Mouse (Mus musculus) v-Abl transformed pro-B cells (cell line): ENCODE results near the gene Akap2.

ENCODE experiments used
- in situ Hi-C, 2 experiments: fragments of 400-800 bp; cut with MboI; formaldehyde crosslinking; loops; one replicate each; pipeline ENCODE4 v1.15.1; 2025; ENCODE audit not compliant: unreplicated experiment in 2 of 2

Akap2 gene

GRCm38 (mm10) chr4:57847676-57848075, 130.2 kb downstream of the Akap2 start:
- in situ Hi-C loops = no loop called here

- in situ Hi-C loops = no loop called here
These were observed 132.0 kb downstream of the Akap2 start for GRCm38 (mm10) chr4:57849465-57849864.

- in situ Hi-C loops = no loop called here
These were observed 134.3 kb downstream of the Akap2 start for GRCm38 (mm10) chr4:57851731-57852130.

- in situ Hi-C loops = no loop called here
These were observed 135.1 kb downstream of the Akap2 start for GRCm38 (mm10) chr4:57852461-57853040.

- in situ Hi-C loops = no loop called here
These were observed 136.7 kb downstream of the Akap2 start for GRCm38 (mm10) chr4:57854181-57854580.

GRCm38 (mm10) chr4:57855281-57855941, 138.0 kb downstream of the Akap2 start:
- in situ Hi-C loops = no loop called here

- in situ Hi-C loops = no loop called here
These were observed 139.2 kb downstream of the Akap2 start for GRCm38 (mm10) chr4:57856673-57857072.

GRCm38 (mm10) chr4:57860204-57860611, 142.8 kb downstream of the Akap2 start:
- in situ Hi-C loops = loop anchor here (5.0 to 10.0 kb wide), 2 partner anchors 38 to 45 kb away; no protein-coding TSS in a partner anchor

- in situ Hi-C loops = loop anchor here (5.0 to 10.0 kb wide), 2 partner anchors 39 to 46 kb away; no protein-coding TSS in a partner anchor
These were observed 143.7 kb downstream of the Akap2 start for GRCm38 (mm10) chr4:57861166-57861565.

GRCm38 (mm10) chr4:57861856-57862255, 144.4 kb downstream of the Akap2 start:
- in situ Hi-C loops = loop anchor here (5.0 to 10.0 kb wide), 2 partner anchors 40 to 47 kb away; no protein-coding TSS in a partner anchor

GRCm38 (mm10) chr4:57862269-57862986, 145.0 kb downstream of the Akap2 start:
- in situ Hi-C loops = loop anchor here (5.0 to 10.0 kb wide), 2 partner anchors 40 to 48 kb away; no protein-coding TSS in a partner anchor

- in situ Hi-C loops = loop anchor here in 1 of 2 experiments (10.0 kb wide), 1 partner anchor 51 kb away; no protein-coding TSS in a partner anchor
These were observed 148.6 kb downstream of the Akap2 start for GRCm38 (mm10) chr4:57866088-57866487.

- in situ Hi-C loops = loop anchor here in 1 of 2 experiments (10.0 kb wide), 1 partner anchor 52 kb away; no protein-coding TSS in a partner anchor
These were observed 149.5 kb downstream of the Akap2 start for GRCm38 (mm10) chr4:57866990-57867389.

GRCm38 (mm10) chr4:57867454-57867853, 150.0 kb downstream of the Akap2 start:
- in situ Hi-C loops = loop anchor here in 1 of 2 experiments (10.0 kb wide), 1 partner anchor 53 kb away; no protein-coding TSS in a partner anchor

- in situ Hi-C loops = loop anchor here in 1 of 2 experiments (5.0 kb wide), 1 partner anchor 207 kb away; no protein-coding TSS in a partner anchor
These were observed 161.7 kb downstream of the Akap2 start for GRCm38 (mm10) chr4:57879137-57879536.

- in situ Hi-C loops = loop anchor here (5.0 to 10.0 kb wide), 3 partner anchors 88 to 415 kb away; no protein-coding TSS in a partner anchor
These were observed 162.4 kb downstream of the Akap2 start for GRCm38 (mm10) chr4:57879804-57880357.

GRCm38 (mm10) chr4:57883520-57884421, 166.3 kb downstream of the Akap2 start:
- in situ Hi-C loops = loop anchor here (5.0 to 10.0 kb wide), 3 partner anchors 91 to 419 kb away; no protein-coding TSS in a partner anchor

GRCm38 (mm10) chr4:57884511-57884910, 167.1 kb downstream of the Akap2 start:
- in situ Hi-C loops = loop anchor here (5.0 to 10.0 kb wide), 3 partner anchors 92 to 420 kb away; no protein-coding TSS in a partner anchor

- in situ Hi-C loops = loop anchor here in 1 of 2 experiments (10.0 kb wide), 1 partner anchor 420 kb away; no protein-coding TSS in a partner anchor
These were observed 167.7 kb downstream of the Akap2 start for GRCm38 (mm10) chr4:57885186-57885585.
